ENCODE assay signal across 8 mouse cellular contexts in genomic region chr1:185681610-185682457, GRCm38 (mm10).
DNase-seq lines count a peak whose midpoint lies in the region; ATAC-seq and TF ChIP-seq lines count a peak whose summit lies in the region.

No protein-coding gene starts in this region.

- no peaks in the 10 kb centered on the region for H3K36me3 ChIP-seq in embryonic facial prominence, embryonic 13.5 days
- H3K36me3 ChIP-seq in heart, embryonic 11.5 days (ENCODE audit: control insufficient read depth, insufficient read depth, low read length): no peaks in the 10 kb centered on the region
- H3K36me3 ChIP-seq in liver, adult 2 months (ENCODE audit: control insufficient read depth, insufficient read depth, low read length): no peaks in the 10 kb centered on the region
- no peaks in the 10 kb centered on the region for H3K36me3 ChIP-seq in neural tube, embryonic 12.5 days

- H3K9ac ChIP-seq in embryonic facial prominence, embryonic 13.5 days: 0 out of 2 replicates have a peak overlapping the region, but pooled peaks have one; percentile 28
- H3K9ac ChIP-seq in heart, embryonic 11.5 days (ENCODE audit: low read depth, low read length): no peak overlapping the region
- no peak overlapping the region for H3K9ac ChIP-seq in liver, adult 2 months (ENCODE audit: low read depth, low read length)
- no peak overlapping the region for H3K9ac ChIP-seq in neural tube, embryonic 12.5 days

- no peak for TF ChIP-seq POLR2A in bone marrow, adult 2 months (IDR thresholded peaks at IDR 0.05; ENCODE audit: borderline replicate concordance, control insufficient read depth, low read depth, low read length)
- no peak for TF ChIP-seq POLR2A in liver, adult 2 months (IDR thresholded peaks at IDR 0.05; ENCODE audit: extremely low read depth, insufficient read depth, low read length)

- peak; percentile 61 for TF ChIP-seq CTCF in bone marrow, adult 2 months (IDR thresholded peaks at IDR 0.05; ENCODE audit: control insufficient read depth, insufficient read depth, low read length)
- peak; percentile 92 for TF ChIP-seq CTCF in liver, adult 2 months (IDR thresholded peaks at IDR 0.05; ENCODE audit: low read depth, low read length)

- 46% methylated on average over 21 of the region's 21 CpGs for WGBS in bone marrow, adult 2 months
- 24% methylated on average over 21 of the region's 21 CpGs for WGBS in embryonic facial prominence, embryonic 13.5 days
- WGBS in heart, embryonic 11.5 days (ENCODE audit: insufficient replicate concordance): 32% methylated on average over 21 of the region's 21 CpGs
- WGBS in liver, adult 2 months: 36% methylated on average over 21 of the region's 21 CpGs
- 41% methylated on average over 21 of the region's 21 CpGs for WGBS in neural tube, embryonic 12.5 days

- H3K4me3 ChIP-seq in bone marrow, adult 2 months (replicated peaks; ENCODE audit: control insufficient read depth, low read depth, low read length): no peak overlapping the region
- H3K4me3 ChIP-seq in embryonic facial prominence, embryonic 13.5 days: no peak overlapping the region
- H3K4me3 ChIP-seq in heart, embryonic 11.5 days (ENCODE audit: low read depth, low read length): no peak overlapping the region
- H3K4me3 ChIP-seq in liver, adult 2 months (ENCODE audit: insufficient read depth, low read depth, low read length): no peak overlapping the region
- no peak overlapping the region for H3K4me3 ChIP-seq in neural tube, embryonic 12.5 days

- peak overlapping the region; percentile 18; the same call in 1 of the 2 replicates for H3K4me2 ChIP-seq in embryonic facial prominence, embryonic 13.5 days
- H3K4me2 ChIP-seq in heart, embryonic 11.5 days: peak overlapping the region; percentile 31
- no peak overlapping the region for H3K4me2 ChIP-seq in neural tube, embryonic 12.5 days (replicated peaks)

- H3K27ac ChIP-seq in bone marrow, adult 2 months (ENCODE audit: control insufficient read depth, insufficient read depth, low read depth, low read length, poor library complexity): no peak overlapping the region
- H3K27ac ChIP-seq in embryonic facial prominence, embryonic 13.5 days: peak overlapping the region; percentile 79
- no peak overlapping the region; the same call in 1 of the 2 replicates for H3K27ac ChIP-seq in heart, embryonic 11.5 days (ENCODE audit: low read depth, low read length)
- no peak overlapping the region for H3K27ac ChIP-seq in liver, adult 2 months (replicated peaks; ENCODE audit: insufficient read depth, low read depth, low read length)
- no peak overlapping the region for H3K27ac ChIP-seq in neural tube, embryonic 12.5 days

- H3K4me1 ChIP-seq in bone marrow, adult 2 months (ENCODE audit: control insufficient read depth, insufficient read depth, low read length): no peaks in the 10 kb centered on the region
- peaks cover 31% of the 10 kb centered on the region for H3K4me1 ChIP-seq in embryonic facial prominence, embryonic 13.5 days
- H3K4me1 ChIP-seq in heart, embryonic 11.5 days (ENCODE audit: control insufficient read depth, insufficient read depth, low read length): peaks cover 2% of the 10 kb centered on the region; the same call in 1 of the 2 replicates
- H3K4me1 ChIP-seq in liver, adult 2 months (ENCODE audit: control insufficient read depth, insufficient read depth, low read length): no peaks in the 10 kb centered on the region
- no peaks in the 10 kb centered on the region for H3K4me1 ChIP-seq in neural tube, embryonic 12.5 days

- H3K79me2 ChIP-seq in liver, adult 2 months (ENCODE audit: control insufficient read depth, insufficient read depth, low read length): no peaks in the 10 kb centered on the region

- no peak for ATAC-seq in embryonic facial prominence, embryonic 13.5 days (ENCODE audit: insufficient number of reproducible peaks, insufficient read depth, low FRiP score, low TSS enrichment, low read depth)
- no peak for ATAC-seq in heart, embryonic 11.5 days (replicated peaks; ENCODE audit: insufficient number of reproducible peaks, low FRiP score, low TSS enrichment)
- ATAC-seq in neural tube, embryonic 12.5 days (ENCODE audit: low FRiP score, low read depth): peak; percentile 70; the same call in 1 of the 2 replicates

- no peaks in the 10 kb centered on the region for H3K27me3 ChIP-seq in embryonic facial prominence, embryonic 13.5 days
- no peaks in the 10 kb centered on the region for H3K27me3 ChIP-seq in heart, embryonic 11.5 days (ENCODE audit: control insufficient read depth, insufficient read depth, low read length)
- H3K27me3 ChIP-seq in liver, adult 2 months (ENCODE audit: control insufficient read depth, insufficient read depth, low read length): no peaks in the 10 kb centered on the region
- no peaks in the 10 kb centered on the region for H3K27me3 ChIP-seq in neural tube, embryonic 12.5 days (replicated peaks)

- peak; percentile 40 for DNase-seq in 416B (ENCODE audit: low read depth)
- peak; percentile 90 for DNase-seq in kidney, postnatal 10 days
- peak; percentile 21 for DNase-seq in liver, adult 2 months (ENCODE audit: extremely low read depth, low read depth, low spot score)
- DNase-seq in testis, postnatal 14 days (ENCODE audit: low spot score): peak; percentile 65

- no peaks in the 10 kb centered on the region for H3K9me3 ChIP-seq in embryonic facial prominence, embryonic 13.5 days
- H3K9me3 ChIP-seq in heart, embryonic 11.5 days (replicated peaks; ENCODE audit: control insufficient read depth, low read length): no peaks in the 10 kb centered on the region
- H3K9me3 ChIP-seq in neural tube, embryonic 12.5 days: no peaks in the 10 kb centered on the region

Comparison
In these comparisons a context has a peak if more than half of its experiments do, and no peak if none do; other contexts are left out.
1. DNase-seq: peak in every context shown above with its lines; median percentile 90 in kidney, postnatal 10 days; 65 in testis, postnatal 14 days; 40 in 416B; 21 in liver, adult 2 months.